Mouse (Mus musculus) yolk sac, embryonic 10.5 days (tissue): Measurements from ENCODE around the gene Slc6a15.

ENCODE experiments used
- DNase-seq: peaks from one replicate; pipeline ENCODE4 v3.0.0-alpha.2; 2017; ENCODE audit warnings: low spot score

Gene Slc6a15

GRCm38 (mm10) chr10:103367371-103368295, at the start of gene Slc6a15:
TSS of gene Slc6a15 (plus strand) at chr10:103367783.
- peak; percentile 19 for DNase-seq

GRCm38 (mm10) chr10:103321941-103322340, 45.6 kb upstream of the Slc6a15 start:
- no peak for DNase-seq

- no peak for DNase-seq
These were observed 44.2 kb upstream of the Slc6a15 start for GRCm38 (mm10) chr10:103323386-103323785.

- peak; percentile 22 for DNase-seq
These were observed 33.3 kb upstream of the Slc6a15 start for GRCm38 (mm10) chr10:103334306-103334705.

- DNase-seq = no peak
These were observed 27.7 kb upstream of the Slc6a15 start for GRCm38 (mm10) chr10:103339928-103340327.

GRCm38 (mm10) chr10:103346797-103347196, 20.8 kb upstream of the Slc6a15 start:
- no peak for DNase-seq

GRCm38 (mm10) chr10:103368296-103369080, 905 bp downstream of the Slc6a15 start:
- DNase-seq = peak; percentile 6

GRCm38 (mm10) chr10:103369081-103369420, 1.5 kb downstream of the Slc6a15 start:
- DNase-seq = peak; percentile 63

GRCm38 (mm10) chr10:103402171-103402570, 34.6 kb downstream of the Slc6a15 start:
- peak; percentile 11 for DNase-seq

- no peak for DNase-seq
These were observed 60.1 kb downstream of the Slc6a15 start for GRCm38 (mm10) chr10:103427717-103428116.

GRCm38 (mm10) chr10:103442588-103442987, 75.0 kb downstream of the Slc6a15 start:
- no peak for DNase-seq

GRCm38 (mm10) chr10:103443070-103443469, 75.5 kb downstream of the Slc6a15 start:
- peak; percentile 6 for DNase-seq

- no peak for DNase-seq
These were observed 80.8 kb downstream of the Slc6a15 start for GRCm38 (mm10) chr10:103448340-103448739.

GRCm38 (mm10) chr10:103457896-103458295, 90.3 kb downstream of the Slc6a15 start:
- no peak for DNase-seq
